Mouse (Mus musculus): ENCODE measurements around the gene Thoc2. TPM values are rescaled to one million over a fixed set of nuclear protein-coding genes. Genes with fewer than 3 reads are reported as not detected.
"Not testable (repeated sequence)": the region's sequence is repeated elsewhere in the genome, so short reads cannot be mapped to it uniquely, and the experiment has no call there.

The Thoc2 gene
- 10 to 100 TPM; 55.8 to 57.4 TPM for total RNA-seq (2021)
- long read RNA-seq, experiment 1, full-length matches to known transcripts: 1 of 8 reads
- long read RNA-seq, experiment 1, partial matches to known transcripts: 4 of 8 reads
- long read RNA-seq, experiment 1, other reads (novel, unspliced or antisense): 3 of 8 reads
- long read RNA-seq, experiment 2, partial matches to known transcripts: 2 of 9 reads
- long read RNA-seq, experiment 2, other reads (novel, unspliced or antisense): 7 of 9 reads

DNA sequence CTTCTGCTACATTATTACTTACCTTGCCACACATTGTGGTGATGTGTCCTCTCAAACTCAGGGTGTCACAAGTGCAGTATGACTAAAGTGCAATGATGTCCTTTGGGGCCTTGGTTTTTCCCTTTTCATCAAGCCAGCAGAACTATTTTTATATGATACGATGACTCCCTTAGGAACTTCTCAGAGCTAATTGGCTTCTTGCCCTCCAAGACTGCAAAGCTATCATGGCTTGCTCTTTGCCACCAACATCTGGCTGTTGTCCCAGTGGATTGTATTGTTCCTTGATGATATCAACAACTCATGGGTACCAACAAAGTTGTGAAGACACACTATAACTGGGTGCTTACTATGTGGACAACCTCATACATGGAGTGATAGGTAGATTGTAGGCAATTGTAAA, at the start of gene Thoc2:
Gene Thoc2, minus strand, starts transcription at position 101 of the 400 bp plus-strand sequence.
- DNase-seq (ENCODE audit: low spot score in 2 of 2): no peak

DNA sequence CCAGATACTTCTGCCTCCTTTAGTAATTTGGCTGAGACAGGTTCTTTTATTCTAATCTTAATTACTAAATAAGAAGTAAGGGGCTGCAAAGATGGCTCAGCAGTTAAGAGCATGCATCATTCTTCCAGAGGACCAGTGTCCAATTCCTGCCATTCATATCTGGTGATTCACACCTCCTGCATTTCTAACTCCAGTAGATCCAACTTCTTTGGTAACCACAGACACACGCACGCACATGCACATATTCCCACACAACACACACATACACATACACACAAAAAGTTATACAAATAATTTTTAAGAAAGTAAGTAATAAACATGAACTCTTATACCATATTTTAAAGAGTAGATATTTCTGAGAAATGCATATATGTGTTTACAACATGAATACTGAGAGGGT, 49.6 kb upstream of the Thoc2 start:
- DNase-seq (ENCODE audit: low spot score in 2 of 2): no peak

GRCm38 (mm10) chrX:41969341-41969740, 48.9 kb upstream of the Thoc2 start:
- DNase-seq (ENCODE audit: low spot score in 2 of 2): no peak

- DNase-seq (ENCODE audit: low spot score in 2 of 2): no peak
Observed at GRCm38 (mm10) chrX:41957161-41957560, 36.7 kb upstream of the Thoc2 start.

DNA sequence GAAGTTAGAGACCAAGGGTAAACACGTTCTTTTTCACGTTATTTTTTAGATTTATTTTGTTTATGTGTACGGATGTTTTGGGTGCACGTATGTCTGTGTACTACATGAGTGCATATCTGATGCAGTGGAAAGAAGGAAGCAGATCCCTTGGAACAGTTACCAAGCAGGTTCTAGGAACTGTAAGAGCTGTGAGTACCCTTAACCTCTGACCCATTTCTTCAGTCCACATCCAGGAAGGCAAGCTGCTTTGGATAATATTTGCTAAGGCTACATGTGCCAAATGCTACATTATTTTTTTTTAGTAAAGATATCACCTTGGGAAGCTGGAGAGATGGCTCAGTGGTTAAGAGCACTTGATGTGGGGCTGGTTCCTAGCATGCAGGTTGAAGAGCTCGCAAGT, 21.4 kb upstream of the Thoc2 start:
- no peak for DNase-seq (ENCODE audit: low spot score in 2 of 2)

- not testable (repeated sequence) for DNase-seq (ENCODE audit: low spot score in 2 of 2)
Observed at GRCm38 (mm10) chrX:41931821-41932220, 11.3 kb upstream of the Thoc2 start.

DNA sequence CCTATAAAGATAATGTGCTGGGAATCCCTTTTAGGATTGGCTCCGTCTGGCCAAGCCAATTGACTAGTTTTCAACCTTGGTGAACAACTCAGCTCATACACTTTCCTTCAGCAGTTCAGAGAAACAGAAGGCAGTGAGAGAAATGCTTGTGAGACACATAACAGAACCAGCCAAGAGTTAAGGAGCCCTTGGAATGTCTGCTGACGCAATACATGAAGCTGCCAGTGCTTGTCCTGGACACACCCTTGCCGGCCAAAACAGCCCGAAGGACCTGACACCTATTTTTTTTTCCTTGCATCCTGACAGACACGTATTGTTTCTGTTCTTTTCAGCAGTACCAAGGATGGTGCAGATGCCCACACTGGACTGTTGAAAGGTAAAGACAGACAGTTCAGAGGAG, 4.2 kb upstream of the Thoc2 start:
- no peak for DNase-seq (ENCODE audit: low spot score in 2 of 2)

- no peak for DNase-seq (ENCODE audit: low spot score in 2 of 2)
Observed at GRCm38 (mm10) chrX:41912061-41912401, 8.4 kb downstream of the Thoc2 start.

DNA sequence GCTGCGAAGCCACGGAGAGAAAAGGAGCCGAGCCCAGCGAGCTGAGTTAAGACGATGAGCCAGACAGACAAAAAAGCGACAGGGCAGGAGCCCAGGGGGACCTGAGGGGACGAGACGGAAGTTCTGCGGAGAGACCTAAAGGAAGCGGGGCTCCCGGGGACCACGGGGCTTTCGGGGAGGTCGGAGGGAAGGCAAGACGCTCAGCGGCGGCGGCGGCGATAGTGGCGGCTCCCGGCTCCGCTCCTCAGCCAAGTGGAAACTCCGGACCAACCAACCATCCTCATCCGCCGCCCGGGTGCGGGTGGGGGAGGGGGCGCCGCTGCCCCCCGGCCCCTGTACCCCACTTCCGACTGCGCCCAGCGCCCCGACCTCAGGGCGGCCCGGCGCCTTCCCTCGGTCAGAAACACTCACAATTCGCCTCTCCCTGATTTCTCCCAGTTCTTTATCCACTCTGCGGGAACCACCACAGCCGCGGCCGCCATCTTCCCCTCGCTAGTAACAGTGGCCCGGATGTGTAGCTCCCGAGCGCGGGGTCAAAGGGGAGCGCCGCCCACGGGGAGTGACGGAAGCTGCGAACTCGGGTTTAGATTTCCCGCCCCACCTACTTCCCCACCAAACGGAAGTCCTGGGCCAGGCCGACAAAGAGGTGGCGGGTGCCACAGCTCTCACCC, 8.9 kb downstream of the Thoc2 start:
- DNase-seq (ENCODE audit: low spot score in 2 of 2): peak; percentile 78 to 87

DNA sequence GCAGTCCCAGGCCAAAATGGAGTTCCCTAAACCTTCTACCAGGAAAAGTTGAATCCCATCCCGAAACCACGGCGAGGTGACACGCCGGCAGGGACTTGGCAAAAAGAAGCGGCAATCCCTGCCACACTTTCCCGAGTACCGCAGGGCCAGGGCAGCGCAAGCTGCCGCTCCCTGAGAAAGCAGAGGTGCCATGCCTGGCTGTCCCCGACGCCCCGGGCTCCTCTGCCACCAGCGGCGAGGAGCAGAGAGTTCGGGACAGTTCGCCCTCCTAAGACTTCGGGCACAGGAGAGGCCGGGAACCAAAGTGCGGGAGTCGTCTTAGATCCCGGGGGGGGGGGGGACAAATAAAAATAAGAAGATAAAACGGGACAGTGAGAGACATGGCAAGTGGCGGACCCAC, 9.5 kb downstream of the Thoc2 start:
- peak in 1 of 2 experiments; percentile 7 for DNase-seq (ENCODE audit: low spot score in 2 of 2)

DNA sequence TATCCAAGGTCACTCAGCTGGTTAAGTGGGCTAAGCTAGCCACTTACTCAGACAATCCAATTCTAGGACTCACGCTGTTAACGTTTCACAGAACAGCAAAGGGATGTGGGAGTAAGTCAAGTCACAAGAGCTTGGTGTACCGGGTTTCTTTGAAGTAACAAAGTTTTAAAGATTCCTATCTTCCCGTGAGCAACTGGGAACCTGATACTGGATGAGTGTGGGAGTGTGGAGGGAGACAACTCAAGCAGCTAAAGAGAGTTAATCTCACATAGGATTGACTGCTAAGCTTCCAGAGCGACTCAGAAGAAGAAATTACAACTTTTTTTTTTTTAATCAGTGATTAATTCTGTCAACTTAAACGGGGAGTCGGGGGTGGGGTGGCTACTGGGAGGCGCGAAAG, 10.0 kb downstream of the Thoc2 start:
- DNase-seq (ENCODE audit: low spot score in 2 of 2): no peak

DNA sequence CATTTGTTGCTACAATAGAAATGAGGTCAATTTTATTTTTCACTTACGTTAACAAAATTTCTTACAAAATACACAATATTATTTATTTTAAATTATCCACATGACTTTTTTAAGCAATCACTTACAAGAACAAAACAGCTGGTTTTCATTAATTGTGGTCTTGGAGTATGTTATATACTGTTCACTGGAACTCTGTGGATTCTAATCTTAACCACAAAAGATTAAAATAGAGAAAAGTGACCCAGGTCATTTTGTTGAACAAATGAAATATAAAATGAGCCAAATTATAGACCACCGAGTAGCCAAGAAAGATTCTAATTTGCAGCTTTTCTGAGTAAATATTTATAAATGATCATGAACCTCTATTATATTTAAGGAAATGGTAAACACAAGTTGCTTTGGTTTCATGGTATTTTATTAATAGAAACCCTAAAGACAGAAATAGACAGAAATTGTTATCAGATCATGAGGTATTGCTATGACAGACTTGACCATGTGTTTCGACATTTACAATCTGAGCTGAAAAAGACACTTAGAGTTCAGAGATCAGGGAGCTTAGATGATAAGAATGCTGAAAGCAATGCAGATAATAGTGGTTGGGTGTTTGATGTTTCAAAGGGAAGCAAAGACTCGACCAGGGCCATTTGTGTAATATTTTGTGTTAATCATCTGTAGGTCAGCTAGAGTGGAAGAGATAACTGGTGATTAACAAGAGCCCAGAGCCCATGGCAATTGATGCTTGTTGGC, 35.5 kb downstream of the Thoc2 start:
- DNase-seq (ENCODE audit: low spot score in 2 of 2): no peak

- DNase-seq (ENCODE audit: low spot score in 2 of 2): no peak
Observed at GRCm38 (mm10) chrX:41876581-41876980, 43.9 kb downstream of the Thoc2 start.

GRCm38 (mm10) chrX:41837823-41838222, 82.7 kb downstream of the Thoc2 start:
- DNase-seq (ENCODE audit: low spot score in 2 of 2): no peak

- no peak for DNase-seq (ENCODE audit: low spot score in 2 of 2)
Observed at GRCm38 (mm10) chrX:41805592-41805991, 114.9 kb downstream of the Thoc2 start.

DNA sequence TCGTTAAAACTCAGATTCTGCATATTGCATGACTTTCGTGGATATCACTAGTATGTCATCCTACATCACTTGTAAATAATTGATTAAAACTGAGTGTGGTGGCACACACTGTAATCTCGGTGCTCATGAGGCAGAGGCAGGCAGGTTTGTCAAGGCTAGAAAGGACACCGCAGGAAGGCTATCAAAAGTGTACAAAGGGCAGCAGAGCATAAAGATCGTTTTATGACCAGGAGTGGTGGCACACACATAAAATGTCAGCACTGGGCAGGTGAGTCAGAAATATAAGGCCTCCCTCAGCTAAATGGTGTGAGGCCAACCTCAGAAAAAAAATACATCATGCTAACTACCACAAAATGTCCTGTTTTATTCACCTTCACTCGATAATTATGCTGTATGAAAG, 127.2 kb downstream of the Thoc2 start:
- no peak for DNase-seq (ENCODE audit: low spot score in 2 of 2)

Small RNA genes within 50 kb of the gene (microRNA-seq; reads per million reads assigned to microRNA genes)
- gene Gm44490: 0 reads per million in 2 experiments

Other genes starting within 250 kb of the Thoc2 start
- 10 to 100 TPM; 40.1 to 45.1 TPM for gene Xiap, start 139.0 kb upstream of the Thoc2 start, total RNA-seq (2021)
- 10 to 100 TPM; 47.3 to 50.8 TPM for gene Stag2, start 228.6 kb upstream of the Thoc2 start, total RNA-seq (2021)

Data from layer of hippocampus, postnatal 14 days (tissue).